Mouse (Mus musculus) heart, adult 2 months (tissue): ENCODE results near the gene Lrch3.

Source experiments
- CTCF ChIP-seq: fragments of 200-600 bp; IDR thresholded peaks from 2 replicates; pipeline ENCODE4 v1.8.1; 2022; ENCODE audit warnings: antibody characterized with exemption, mild to moderate bottlenecking, moderate library complexity
- POLR2A ChIP-seq: fragments of 200-500 bp; IDR thresholded peaks from 2 replicates; pipeline ENCODE4 v1.6.1; 2011; ENCODE audit warnings: mild to moderate bottlenecking, low read depth, low read length, control low read depth; ENCODE audit not compliant: insufficient read depth

- TF ChIP-seq CTCF (no peak), POLR2A (no peak)
These were observed 17.8 kb upstream of the Lrch3 start for GRCm38 (mm10) chr16:32896126-32896525.
